Mouse (Mus musculus) embryo, embryonic 10.5 days (tissue): ENCODE measurements around the gene Gm16451.
"Not testable (repeated sequence)": the region's sequence is repeated elsewhere in the genome, so short reads cannot be mapped to it uniquely, and the experiment has no call there.

Source experiments
- DNase-seq: peaks from one replicate; pipeline ENCODE4 v3.0.0-alpha.2; 2015; ENCODE audit warnings: low spot score

The Gm16451 gene

GRCm38 (mm10) chr7:22118145-22118544 lies at the start of gene Gm16451:
TSS of gene Gm16451 (minus strand) at chr7:22118245.
- DNase-seq = not testable (repeated sequence)

DNA sequence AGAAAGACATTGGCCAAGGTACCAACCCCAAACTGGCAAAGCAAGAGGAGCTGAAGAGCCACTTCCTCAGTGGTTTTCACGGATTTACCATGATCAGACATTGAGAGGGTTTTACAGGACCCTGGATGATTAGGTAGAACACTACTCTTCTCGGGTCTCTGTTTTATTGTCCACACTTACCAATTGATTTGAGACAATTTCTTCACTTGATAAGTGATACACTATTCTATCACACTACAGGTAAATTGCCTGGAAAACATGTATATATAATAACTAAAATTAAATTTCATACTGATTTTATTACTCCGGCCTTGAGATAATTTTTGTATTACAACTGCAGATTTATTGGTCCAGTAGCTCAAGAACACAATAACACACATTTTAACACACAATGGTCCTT lies 45.9 kb upstream of the Gm16451 start, which contains the start of gene Vmn1r142:
TSS of gene Vmn1r142 (minus strand) at position 101 of the 400 bp plus-strand sequence.
- not testable (repeated sequence) for DNase-seq

GRCm38 (mm10) chr7:22134641-22135040 lies 16.6 kb upstream of the Gm16451 start, which contains the start of gene Gm10666:
TSS of gene Gm10666 (minus strand) at chr7:22134741.
- not testable (repeated sequence) for DNase-seq

DNA sequence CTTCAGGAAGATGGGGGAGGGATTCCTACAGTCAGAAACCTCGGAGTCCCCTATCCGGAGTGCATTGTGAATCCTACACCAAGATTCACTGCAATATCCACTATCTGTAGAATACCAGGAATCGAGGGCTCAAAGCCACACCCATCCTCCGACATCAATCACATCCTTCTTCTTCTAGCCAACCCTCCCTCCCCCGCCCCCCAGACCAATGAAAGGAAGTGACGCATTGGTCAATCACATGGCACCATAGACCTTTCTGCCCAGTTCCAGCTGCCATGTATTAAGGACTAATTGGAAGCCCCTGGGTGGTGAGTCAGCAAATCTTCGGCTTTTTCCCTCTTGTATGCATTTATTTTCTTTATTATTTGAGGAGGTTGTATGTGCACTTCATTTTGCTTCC lies 49.3 kb downstream of the Gm16451 start, which contains the start of gene Vmn1r139:
TSS of gene Vmn1r139 (plus strand) at position 301 of the 400 bp plus-strand sequence.
- not testable (repeated sequence) for DNase-seq
